Mouse (Mus musculus): ENCODE data around the gene Ica1.

GRCm38 (mm10) chr6:8628715-8629267 is 149.5 kb downstream of the Ica1 start:
- TF ChIP-seq CTCF (IDR thresholded peaks at IDR 0.05; ENCODE audit: borderline replicate concordance, insufficient read depth, low read length) (no peak), POLR2A (IDR thresholded peaks at IDR 0.05; ENCODE audit: low read depth, low read length) (no peak)
